Mouse (Mus musculus) C2C12 (cell line): Measurements from ENCODE around the gene Msi2. TPM values are rescaled to one million over a fixed set of nuclear protein-coding genes. Genes with fewer than 3 reads are reported as not detected.

ENCODE experiments used
- H3K27me3 ChIP-seq: one replicate; pipeline ENCODE4 v1.6.1; 2011; ENCODE audit not compliant: control insufficient read depth, insufficient read depth, insufficient read length
- H3K36me3 ChIP-seq: one replicate; pipeline ENCODE4 v1.6.1; 2011; ENCODE audit not compliant: control insufficient read depth, insufficient read depth
- H3K4me3 ChIP-seq: one replicate; pipeline ENCODE4 v1.5.1; 2011; ENCODE audit warnings: mild to moderate bottlenecking, control low read depth; ENCODE audit not compliant: poor library complexity, insufficient read depth, severe bottlenecking
- H3K79me2 ChIP-seq: one replicate; pipeline ENCODE4 v1.6.1; 2011; ENCODE audit not compliant: control insufficient read depth, insufficient read depth
- H3K79me3 ChIP-seq: one replicate; pipeline ENCODE4 v1.6.1; 2011; ENCODE audit warnings: low read depth, control low read depth
- H3ac ChIP-seq: one replicate; pipeline ENCODE3; 2011; ENCODE audit warnings: low read depth; ENCODE audit not compliant: control insufficient read depth, insufficient read length
- CEBPB ChIP-seq: IDR thresholded peaks from one replicate; pipeline ENCODE4 v1.6.1; 2011; ENCODE audit warnings: low read depth, mild to moderate bottlenecking, control low read depth, moderate library complexity
- CTCF ChIP-seq: IDR thresholded peaks from one replicate; pipeline ENCODE4 v1.5.1; 2011; ENCODE audit not compliant: control insufficient read depth, insufficient read depth, insufficient read length
- FOSL1 ChIP-seq: IDR thresholded peaks from one replicate; pipeline ENCODE4 v1.8.0; 2011; ENCODE audit warnings: mild to moderate bottlenecking, low read length; ENCODE audit not compliant: poor library complexity, insufficient read depth, severe bottlenecking
- MAX ChIP-seq: IDR thresholded peaks from one replicate; pipeline ENCODE4 v1.6.1; 2011; ENCODE audit warnings: mild to moderate bottlenecking, control low read depth
- MYOD1 ChIP-seq: IDR thresholded peaks from one replicate; pipeline ENCODE4 v1.6.1; 2011; ENCODE audit warnings: low read depth; ENCODE audit not compliant: control insufficient read depth, insufficient read length
- MYOG ChIP-seq: IDR thresholded peaks from one replicate; pipeline ENCODE4 v1.6.1; 2011; ENCODE audit not compliant: control insufficient read depth, insufficient read length; ENCODE audit errors: extremely low read depth
- USF1 ChIP-seq: IDR thresholded peaks from one replicate; pipeline ENCODE4 v1.6.1; 2011; ENCODE audit warnings: low read depth, mild to moderate bottlenecking, control low read depth, moderate library complexity
- polyA plus RNA-seq: library from polyadenylated mRNA; unstranded; fragments of >200 nt; fragmentation: generic; extraction: Trizol; gene quantifications from one replicate; pipeline ENCODE4 v1.2.1, GENCODE M21; 2012; ENCODE audit warnings: missing spikeins

Msi2 gene
- polyA plus RNA-seq, 1 experiment: 8.4 TPM

- no peaks in the 10 kb centered on the region for H3K79me2 ChIP-seq
- H3K79me3 ChIP-seq: no peaks in the 10 kb centered on the region
- no peaks in the 10 kb centered on the region for H3K27me3 ChIP-seq
- no peaks in the 10 kb centered on the region for H3K36me3 ChIP-seq
- no peak overlapping the region for H3K4me3 ChIP-seq
- no peak for TF ChIP-seq CEBPB
- TF ChIP-seq FOSL1: no peak
- no peak for TF ChIP-seq CTCF
- TF ChIP-seq MYOD1: no peak
- H3ac ChIP-seq: no peak overlapping the region
These were observed 207.9 kb downstream of the Msi2 start for GRCm38 (mm10) chr11:88510282-88510850.

GRCm38 (mm10) chr11:88509464-88509863, 208.8 kb downstream of the Msi2 start:
- no peaks in the 10 kb centered on the region for H3K36me3 ChIP-seq
- H3K79me3 ChIP-seq: no peaks in the 10 kb centered on the region
- TF ChIP-seq MAX (no peak), USF1 (no peak), FOSL1 (no peak), MYOG (no peak), CEBPB (no peak)
- no peak overlapping the region for H3ac ChIP-seq
- no peaks in the 10 kb centered on the region for H3K27me3 ChIP-seq
- no peaks in the 10 kb centered on the region for H3K79me2 ChIP-seq
- H3K4me3 ChIP-seq: no peak overlapping the region

DNA sequence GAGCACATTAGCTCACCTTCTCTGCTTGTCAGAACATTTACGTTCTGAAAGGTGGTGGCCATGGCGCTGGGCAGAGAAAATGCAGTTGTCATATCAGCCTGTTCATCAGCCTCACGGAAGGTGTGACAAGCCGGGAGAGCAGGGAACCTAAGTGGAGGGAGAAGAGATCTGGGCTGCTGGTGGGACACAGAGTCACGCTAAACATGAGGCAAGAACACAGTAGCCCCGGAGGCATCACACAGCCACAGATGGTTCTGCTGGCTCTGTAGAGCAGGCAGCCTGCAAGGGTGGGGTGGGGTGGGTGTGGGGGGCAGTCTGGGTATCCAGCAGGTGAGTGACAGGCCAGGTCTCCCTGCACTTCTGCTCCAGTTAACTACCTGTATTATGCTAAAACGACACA, 210.2 kb downstream of the Msi2 start:
- H3K36me3 ChIP-seq: no peaks in the 10 kb centered on the region
- no peaks in the 10 kb centered on the region for H3K27me3 ChIP-seq
- TF ChIP-seq CTCF (no peak), MYOD1 (no peak)
- H3ac ChIP-seq: no peak overlapping the region
- no peaks in the 10 kb centered on the region for H3K79me3 ChIP-seq
- no peak overlapping the region for H3K4me3 ChIP-seq
- H3K79me2 ChIP-seq: no peaks in the 10 kb centered on the region

GRCm38 (mm10) chr11:88506544-88507419, 211.5 kb downstream of the Msi2 start:
- H3K27me3 ChIP-seq: no peaks in the 10 kb centered on the region
- H3ac ChIP-seq: no peak overlapping the region
- H3K36me3 ChIP-seq: no peaks in the 10 kb centered on the region
- TF ChIP-seq CTCF (no peak), USF1 (no peak), MAX (no peak), MYOD1 (no peak), CEBPB (no peak), FOSL1 (no peak), MYOG (no peak)
- no peak overlapping the region for H3K4me3 ChIP-seq
- H3K79me2 ChIP-seq: no peaks in the 10 kb centered on the region
- H3K79me3 ChIP-seq: no peaks in the 10 kb centered on the region

GRCm38 (mm10) chr11:88506109-88506508, 212.2 kb downstream of the Msi2 start:
- no peaks in the 10 kb centered on the region for H3K36me3 ChIP-seq

DNA sequence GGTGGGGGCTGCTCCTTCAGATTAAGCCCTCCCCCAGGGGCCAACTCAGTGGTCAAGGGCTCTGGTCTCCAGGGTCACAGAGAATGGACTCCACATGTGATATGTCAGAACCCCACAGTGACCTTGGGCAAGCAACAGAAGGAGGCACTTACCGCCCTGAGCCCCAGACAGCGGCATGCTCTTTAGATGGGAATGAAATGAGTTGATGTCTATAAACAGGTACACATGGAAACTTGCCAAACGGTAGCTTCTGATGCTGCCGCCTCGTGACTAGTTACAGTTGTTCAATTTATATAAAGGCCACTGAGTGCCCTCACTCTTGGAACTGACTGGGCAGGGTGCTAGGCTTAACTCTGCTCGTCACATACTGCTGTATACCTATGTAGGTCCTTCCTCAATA, 215.7 kb downstream of the Msi2 start:
- Histone ChIP-seq H3K4me3 (no peak overlapping the region), H3K27me3 (no peaks in the 10 kb centered on the region), H3K36me3 (no peaks in the 10 kb centered on the region), H3ac (no peak overlapping the region), H3K79me2 (no peaks in the 10 kb centered on the region), H3K79me3 (no peaks in the 10 kb centered on the region)
- TF ChIP-seq FOSL1 (no peak), CEBPB (no peak), MYOD1 (no peak), USF1 (no peak), CTCF (no peak), MAX (no peak), MYOG (no peak)

More at GRCm38 (mm10) chr11:88506109-88506508, 212.2 kb downstream of the Msi2 start:
- TF ChIP-seq FOSL1 (no peak), USF1 (no peak), CEBPB (no peak), MYOG (no peak), MYOD1 (no peak), CTCF (no peak), MAX (no peak)
- no peak overlapping the region for H3K4me3 ChIP-seq
- no peak overlapping the region for H3ac ChIP-seq
- H3K27me3 ChIP-seq: no peaks in the 10 kb centered on the region
- no peaks in the 10 kb centered on the region for H3K79me3 ChIP-seq
- no peaks in the 10 kb centered on the region for H3K79me2 ChIP-seq
